Mouse (Mus musculus) thymus, postnatal 25 days (tissue): ENCODE results near the gene Prpsap2.

ENCODE experiments used
- DNase-seq: peaks from one replicate; pipeline ENCODE4 v3.0.0; 2022

Prpsap2 gene

DNA sequence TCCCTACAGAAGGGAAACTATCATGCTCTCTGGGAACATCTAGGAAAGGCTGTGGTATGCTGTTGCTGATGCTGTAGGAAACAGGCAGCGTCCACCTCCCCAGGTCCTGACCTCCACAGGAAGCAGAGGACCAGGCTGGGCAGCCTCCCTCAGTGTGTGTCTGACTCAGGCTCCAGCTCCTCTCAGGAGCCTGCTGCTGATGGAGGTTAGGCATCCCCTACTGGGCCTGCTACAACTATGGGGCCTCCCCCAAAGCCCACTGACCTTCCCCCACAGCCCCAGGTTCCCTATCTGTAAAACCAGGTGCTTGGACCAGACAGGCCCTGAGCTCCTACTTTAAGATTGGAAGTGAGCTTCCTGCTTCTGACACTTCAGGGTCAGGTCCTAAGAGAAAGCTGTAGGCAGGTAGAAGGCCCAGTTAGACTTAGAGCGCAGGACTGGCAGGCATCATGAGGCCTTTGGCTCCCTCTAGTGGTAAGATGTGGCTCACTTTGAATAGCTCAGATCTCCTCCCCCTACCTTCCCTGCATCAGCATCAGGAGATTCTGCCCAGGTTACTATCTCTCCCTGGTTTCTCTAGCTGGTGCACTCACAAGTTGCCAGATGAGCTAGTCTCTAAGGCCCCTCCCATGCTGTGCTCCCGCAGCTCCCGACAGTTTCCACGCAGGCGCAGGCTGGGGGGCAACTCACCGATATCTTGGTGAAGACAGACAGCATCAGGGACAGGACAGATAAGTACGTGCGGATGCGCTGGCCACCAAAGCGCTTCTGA, 47.4 kb downstream of the Prpsap2 start:
- DNase-seq, result peak; percentile 70

DNA sequence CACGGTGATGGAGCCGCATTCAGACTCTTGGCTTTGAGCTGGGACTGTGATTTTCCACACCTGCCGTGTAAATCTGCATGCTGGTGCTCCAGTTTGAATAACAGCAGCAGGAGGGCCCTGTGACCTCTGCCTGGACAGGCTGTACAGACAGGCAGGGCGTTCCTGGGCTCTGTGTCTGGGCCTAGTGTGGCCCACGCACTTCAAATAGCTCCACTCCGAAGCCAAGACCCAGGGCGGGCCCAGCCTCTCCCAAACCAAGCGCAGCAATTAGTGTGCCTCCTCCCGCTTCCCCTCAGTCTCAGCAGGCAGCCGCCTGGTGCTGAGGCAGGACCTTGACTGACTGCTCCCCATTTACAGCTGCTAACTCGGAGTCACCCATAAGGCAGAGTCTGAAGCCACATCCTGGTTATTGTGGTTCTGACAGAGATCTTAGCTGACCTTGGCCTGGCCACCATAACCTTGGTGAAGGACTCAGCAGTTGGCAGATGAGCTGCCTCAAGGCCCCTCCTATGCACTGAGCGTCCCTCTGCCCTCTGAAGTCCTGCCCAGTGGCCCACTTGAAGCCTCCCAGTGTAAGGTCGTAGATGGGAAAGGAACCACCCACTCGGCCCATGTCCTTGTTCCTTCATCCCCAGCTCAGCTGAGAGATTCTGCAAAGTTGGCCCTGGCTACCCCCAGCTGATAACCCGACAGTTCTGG, 48.6 kb downstream of the Prpsap2 start:
- no peak for DNase-seq

GRCm38 (mm10) chr11:61708928-61709327, 53.0 kb downstream of the Prpsap2 start:
- no peak for DNase-seq

DNA sequence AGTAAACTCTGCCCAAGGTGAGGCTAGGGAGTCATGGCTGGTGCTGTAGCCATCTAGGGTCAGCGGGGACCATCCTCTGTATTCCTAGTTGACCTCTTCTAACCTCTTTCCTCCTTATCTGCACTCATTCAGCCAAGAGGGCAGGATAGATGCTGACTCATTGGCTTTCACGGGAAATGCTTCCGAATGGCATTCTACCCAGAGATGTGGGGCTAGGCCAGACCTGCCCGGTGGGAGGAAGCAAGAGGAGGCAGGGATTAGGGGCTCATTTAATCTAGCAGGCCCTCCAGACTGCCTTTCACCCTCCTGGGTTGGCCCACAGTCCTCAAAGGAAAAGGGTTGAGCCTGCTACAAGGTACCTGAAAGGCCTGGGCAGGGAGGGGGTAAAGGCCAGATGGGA, 55.7 kb downstream of the Prpsap2 start:
- no peak for DNase-seq

GRCm38 (mm10) chr11:61705581-61705980, 56.3 kb downstream of the Prpsap2 start:
- no peak for DNase-seq

DNA sequence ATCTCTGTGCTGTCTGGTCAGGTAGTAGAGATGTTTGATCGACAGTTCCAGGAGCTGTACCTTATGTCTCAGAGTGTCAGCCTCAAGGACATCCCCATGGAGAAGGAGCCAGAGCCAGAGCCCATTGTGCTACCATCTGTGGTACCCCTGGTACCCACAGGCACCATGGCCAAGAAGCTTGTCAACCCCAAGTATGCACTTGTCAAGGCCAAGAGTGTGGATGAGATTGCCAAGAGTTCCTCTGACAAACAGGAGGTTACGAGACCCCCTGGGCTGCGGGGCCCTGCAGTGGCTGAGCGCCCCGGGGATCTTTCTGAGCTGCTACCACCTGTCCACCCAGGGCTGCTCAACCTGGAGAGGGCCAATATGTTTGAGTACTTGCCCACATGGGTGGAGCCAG, 59.4 kb downstream of the Prpsap2 start:
- no peak for DNase-seq

GRCm38 (mm10) chr11:61701696-61702095, 60.2 kb downstream of the Prpsap2 start:
- no peak for DNase-seq

DNA sequence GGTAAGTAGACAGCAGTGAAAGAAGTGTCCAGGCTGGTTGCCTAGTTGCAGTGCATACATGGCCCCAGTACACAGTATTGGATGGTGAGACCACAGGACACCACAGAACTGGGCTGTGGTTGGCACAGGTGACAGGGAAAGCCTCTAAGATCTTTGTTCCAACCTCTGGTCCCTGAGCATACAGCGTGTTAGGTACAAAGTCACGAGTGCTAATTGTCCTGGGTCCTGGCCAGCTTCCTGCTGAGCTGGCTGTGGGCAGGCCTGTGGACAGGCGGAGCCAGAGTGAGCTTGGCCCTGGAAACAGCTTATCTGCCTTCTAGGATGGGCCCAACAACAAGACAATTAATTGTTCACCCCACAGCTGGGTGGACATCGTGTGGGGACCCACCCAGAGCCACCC, 62.0 kb downstream of the Prpsap2 start:
- no peak for DNase-seq

DNA sequence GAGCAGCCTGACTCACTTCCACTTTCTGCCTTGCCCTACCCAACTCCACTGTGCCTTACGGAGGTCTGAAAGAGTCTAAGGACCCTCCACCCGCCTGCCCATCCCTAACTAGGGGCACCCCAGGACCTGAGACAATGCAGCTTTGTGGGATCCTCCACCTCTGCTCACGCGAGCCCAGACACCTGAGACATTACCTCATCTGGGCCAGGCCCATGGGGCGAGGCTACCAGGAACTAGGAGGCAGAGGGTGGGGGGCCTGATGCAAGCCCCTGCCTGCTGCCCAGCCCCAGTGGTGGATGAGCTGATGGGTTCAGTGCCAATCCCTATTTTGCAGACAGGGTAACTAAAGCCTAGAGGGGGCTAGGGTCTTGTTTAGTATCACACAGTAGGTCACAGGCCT, 62.4 kb downstream of the Prpsap2 start:
- no peak for DNase-seq

- DNase-seq, result no peak
Observed at GRCm38 (mm10) chr11:61698852-61699251, 63.0 kb downstream of the Prpsap2 start.

DNA sequence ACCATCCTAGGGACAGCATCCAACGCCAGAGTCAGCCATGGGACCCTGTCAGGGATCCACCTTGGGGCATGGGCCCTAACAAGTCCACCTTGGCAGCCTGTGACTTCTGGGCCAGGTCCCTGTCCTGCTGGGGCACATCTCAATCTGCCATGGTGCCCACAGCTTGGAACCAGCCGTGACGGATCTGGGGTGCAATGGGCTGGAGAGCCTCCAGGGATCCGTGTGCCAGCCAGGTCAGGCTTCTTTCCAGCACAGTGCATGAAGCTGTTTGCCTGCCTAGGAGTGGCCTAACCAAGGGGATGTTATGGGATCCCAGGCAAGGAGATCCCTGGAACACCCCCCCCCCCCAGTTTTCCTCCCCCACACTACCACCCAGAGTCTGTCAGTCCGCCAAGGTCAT, 68.9 kb downstream of the Prpsap2 start:
- DNase-seq, result no peak

DNA sequence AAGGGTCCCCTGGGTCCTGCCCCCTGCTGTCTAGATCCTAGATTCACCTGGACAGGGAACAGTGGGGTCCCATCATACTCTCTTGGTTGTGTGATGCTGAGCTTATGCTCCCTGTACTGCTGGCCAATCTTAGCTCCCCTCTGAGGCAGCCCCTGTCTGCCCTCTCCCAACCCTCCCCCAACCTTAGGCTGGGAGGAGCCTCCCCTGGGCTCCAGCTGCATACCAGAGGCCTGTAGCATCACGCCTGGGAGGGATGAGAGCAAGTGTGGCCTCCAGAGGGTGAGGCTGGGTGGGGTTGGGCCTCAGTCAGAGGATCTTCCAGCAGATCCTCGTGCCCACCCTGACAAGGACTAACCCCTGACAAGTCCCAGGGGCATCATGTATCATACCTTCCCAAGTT, 74.3 kb downstream of the Prpsap2 start:
- DNase-seq, result no peak

DNA sequence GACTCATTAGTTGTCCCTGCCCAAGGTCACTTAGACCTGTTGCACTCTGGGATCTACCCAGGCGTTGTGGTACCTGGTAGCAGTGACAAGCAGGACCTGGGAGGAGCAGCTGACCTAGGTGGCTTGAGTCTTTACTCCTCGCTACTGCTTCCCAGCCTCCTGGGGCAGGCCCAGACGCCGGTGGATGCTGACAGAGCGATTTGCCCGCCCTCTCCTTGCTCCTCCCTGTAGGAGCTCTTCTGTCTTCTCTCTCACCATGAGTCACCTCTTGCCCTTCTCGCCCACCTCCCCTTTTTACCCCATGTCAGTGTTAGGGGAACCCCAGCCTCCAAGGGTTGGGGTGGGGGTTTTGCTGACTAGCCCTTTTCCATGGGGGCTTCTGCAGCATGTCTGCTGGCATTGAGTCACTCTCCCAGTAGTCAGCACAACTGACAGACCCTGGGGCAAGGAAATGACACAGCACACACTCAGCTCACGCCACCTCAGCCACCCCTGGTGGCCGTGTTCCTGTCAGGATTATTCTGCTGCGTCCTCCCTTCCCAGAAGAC, 74.9 kb downstream of the Prpsap2 start:
- no peak for DNase-seq

GRCm38 (mm10) chr11:61686141-61686540, 75.7 kb downstream of the Prpsap2 start:
- DNase-seq, result no peak

DNA sequence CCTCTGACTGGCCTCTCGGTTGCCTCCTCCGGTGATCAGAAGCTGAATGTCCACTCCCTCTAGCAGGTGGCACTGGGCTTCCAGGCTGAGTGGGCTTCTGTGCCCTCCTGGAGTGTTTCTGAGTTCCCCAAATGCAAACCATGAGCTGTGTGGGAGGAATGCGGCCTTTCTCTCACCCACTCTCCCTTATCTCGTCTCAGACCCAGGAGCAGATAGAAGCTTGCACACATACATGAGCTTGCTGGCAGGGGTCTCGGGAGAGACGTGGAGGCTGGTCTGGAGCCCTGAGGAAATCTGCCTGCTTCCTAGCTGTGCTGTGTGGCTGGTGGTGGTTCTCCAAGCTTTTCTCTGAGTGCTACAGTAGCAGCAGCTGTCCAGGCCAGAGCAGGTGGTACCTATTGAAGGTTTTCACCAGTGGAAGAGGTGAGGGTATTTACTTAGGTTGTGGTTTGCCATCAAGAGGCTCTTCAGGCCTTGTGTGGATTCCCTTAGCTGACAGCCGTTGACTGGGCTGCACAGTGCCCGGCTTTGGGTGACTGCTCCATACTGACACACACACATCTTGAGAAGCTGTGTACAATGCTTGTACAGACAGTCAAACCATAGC, 76.7 kb downstream of the Prpsap2 start:
- no peak for DNase-seq

DNA sequence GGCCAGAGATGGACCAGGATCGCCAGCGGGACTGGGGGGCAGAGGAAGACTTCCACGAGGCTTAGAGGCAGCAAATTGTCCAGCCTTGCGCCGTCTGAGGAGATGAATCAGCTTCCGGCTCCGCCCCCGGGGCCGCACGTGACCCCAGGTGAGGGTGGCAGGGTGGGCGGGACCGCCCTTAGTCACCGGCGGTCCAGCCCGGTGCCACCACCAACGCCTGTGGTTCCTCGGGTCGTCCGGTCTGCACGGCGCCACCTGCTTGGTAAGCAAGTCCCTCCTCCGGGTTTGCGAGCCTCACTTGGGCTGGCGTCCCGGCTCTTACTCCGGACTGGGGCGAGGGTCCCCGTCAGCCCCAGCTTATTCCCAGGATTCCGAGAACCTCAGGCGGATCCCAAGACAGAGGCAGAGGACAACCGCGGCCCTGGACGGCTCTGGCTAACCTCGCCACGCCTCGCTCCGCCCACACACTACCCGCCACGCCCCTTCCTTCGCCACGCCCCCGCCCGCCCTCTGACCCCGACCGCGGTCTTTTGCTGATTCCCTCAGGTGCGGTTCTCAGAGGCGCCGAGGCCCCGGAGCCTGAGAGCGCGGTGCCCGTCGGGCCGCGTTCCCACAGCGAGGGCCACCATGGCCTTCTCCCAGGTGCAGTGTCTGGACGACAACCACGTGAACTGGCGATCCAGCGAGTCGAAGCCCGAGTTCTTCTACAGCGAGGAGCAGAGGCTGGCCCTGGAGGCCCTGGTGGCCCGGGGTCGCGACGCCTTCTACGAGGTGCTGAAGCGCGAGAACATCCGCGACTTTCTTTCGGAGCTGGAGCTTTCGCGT, 77.8 kb downstream of the Prpsap2 start, which contains the start of gene Fam83g:
TSS of gene Fam83g (plus strand) at position 185 of the 825 bp plus-strand sequence.
- DNase-seq, result peak; percentile 78
